Mouse (Mus musculus) stomach, adult 2 months (tissue): ENCODE results near the gene C1d. TPM values are rescaled to one million over a fixed set of nuclear protein-coding genes. Genes with fewer than 3 reads are reported as not detected.

Source experiments
- polyA plus RNA-seq: library from polyadenylated mRNA; depleted of rRNA; stranded (reverse); fragments of >200 nt; gene quantifications from 2 replicates; pipeline ENCODE4 v1.2.3, GENCODE M21; 2012; rRNA removed

C1d gene
- 2.5 and 3.0 TPM in 2 replicates for polyA plus RNA-seq

GRCm38 (mm10) chr11:17257443-17257842, at the start of gene C1d:
C1d (plus strand) TSS chr11:17257579.

DNA sequence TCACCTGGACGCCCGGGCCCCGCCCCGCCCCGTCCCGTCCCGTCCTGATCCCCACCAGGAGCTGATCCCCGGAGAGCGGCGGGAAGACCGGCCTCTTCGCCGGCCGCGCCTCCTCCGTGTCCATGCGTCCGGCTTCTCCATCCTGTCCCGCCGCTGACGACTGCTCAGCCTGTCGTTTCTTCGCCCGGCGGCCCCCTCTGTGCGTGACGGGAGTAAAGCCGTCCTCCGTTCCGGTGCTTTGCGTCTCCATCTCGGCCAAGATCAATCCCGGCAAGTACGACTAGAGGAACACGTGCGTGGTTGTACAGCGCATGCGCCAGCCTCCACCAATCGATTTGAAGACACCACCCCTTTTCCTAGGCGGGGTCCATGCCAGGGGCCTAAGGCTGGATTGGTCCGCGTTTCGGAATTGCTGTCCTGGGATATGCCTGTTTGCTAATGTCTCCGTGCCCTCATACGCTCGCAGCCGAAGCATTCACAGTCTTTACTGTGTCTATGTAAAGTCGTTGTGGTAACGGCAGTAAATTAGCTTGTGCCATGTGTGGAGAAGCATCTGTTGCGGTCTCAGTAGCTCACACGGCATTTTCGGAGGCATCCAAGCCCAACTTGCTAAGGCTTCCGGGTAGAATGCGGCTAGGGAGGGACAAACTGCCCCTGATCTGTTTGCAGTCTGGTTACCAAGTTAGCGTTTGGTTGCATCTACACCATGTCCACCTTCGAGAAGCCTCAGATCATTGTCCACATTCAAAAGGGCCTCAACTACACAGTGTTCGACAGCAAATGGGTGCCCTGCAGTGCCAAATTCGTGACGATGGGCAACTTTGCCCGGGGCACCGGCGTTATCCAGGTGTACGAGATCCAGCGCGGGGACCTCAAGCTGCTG, 45.9 kb upstream of the C1d start, which contains the start of gene Pno1:
Gene Pno1, minus strand, starts transcription at position 311 of the 883 bp plus-strand sequence.

Other genes starting within 250 kb of the C1d start
- 3.3 and 4.7 TPM in 2 replicates for gene Cnrip1, start 206.0 kb upstream of the C1d start, polyA plus RNA-seq
- 0.06 and 0.14 TPM in 2 replicates for gene Plek, start 205.2 kb upstream of the C1d start, polyA plus RNA-seq
- gene Ppp3r1, start 98.3 kb upstream of the C1d start, polyA plus RNA-seq, result 46.6 and 79.1 TPM in 2 replicates
- 2.8 and 3.2 TPM in 2 replicates for gene Wdr92, start 75.5 kb upstream of the C1d start, polyA plus RNA-seq
- 0.71 and 0.78 TPM in 2 replicates for gene Pno1, start 46.0 kb upstream of the C1d start, polyA plus RNA-seq